Comparison of ENCODE assay signal across 18 mouse cellular contexts in the genomic region with DNA sequence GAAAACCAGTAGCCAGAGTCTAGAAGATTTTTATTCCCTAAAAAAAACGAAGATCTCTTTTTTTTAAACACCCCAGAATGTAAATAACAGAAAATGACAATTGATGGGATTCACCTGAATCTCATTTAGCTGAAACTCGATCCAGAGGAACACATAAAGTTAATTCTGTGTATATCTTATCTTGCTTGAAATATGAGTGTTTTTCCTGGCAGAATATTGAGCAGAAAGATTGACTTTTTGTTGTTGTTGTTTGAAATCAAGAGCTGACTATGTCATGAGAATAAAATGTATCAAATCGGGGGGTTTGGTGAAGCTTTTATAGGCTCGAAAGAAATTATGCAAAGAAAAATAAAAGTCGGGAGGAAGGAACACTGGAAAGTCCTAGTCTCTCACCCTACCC.
"Had no signal": no experiment of that assay in that cellular context is flagged by ENCODE, and none has a peak within 500 bp of the region (broad histone marks: within the 10 kb centered on the region; RNA-seq: fewer than 3 reads in every experiment).

No protein-coding gene starts in this region.

- DNase-seq: lung, adult 18-20 months; lung, embryonic 14.5 days; lung, postnatal 10 days; lung, postnatal 4 days; midbrain, embryonic 14.5 days; retina, postnatal 1 day; right cerebral cortex, adult 18-20 months; right cerebral cortex, postnatal 25 days; right cerebral cortex, postnatal 4 days; spleen, adult 18-20 months; thymus, adult 18-20 months; thymus, postnatal 14 days; thymus, postnatal 36 days had no signal

- H3K9me3 ChIP-seq: midbrain, embryonic 10.5 days; neural tube, embryonic 13.5 days; neural tube, embryonic 15.5 days had no signal

- H3K4me2 ChIP-seq: lung, embryonic 14.5 days; neural tube, embryonic 13.5 days; neural tube, embryonic 15.5 days had no signal

- H3K27ac ChIP-seq: midbrain, embryonic 10.5 days; neural tube, embryonic 13.5 days; neural tube, embryonic 15.5 days had no signal

- H3K9ac ChIP-seq: lung, embryonic 14.5 days; neural tube, embryonic 13.5 days; neural tube, embryonic 15.5 days had no signal

- H3K4me1 ChIP-seq: midbrain, embryonic 10.5 days had no signal

- ATAC-seq: midbrain, embryonic 16.5 days had no signal

- H3K36me3 ChIP-seq: midbrain, embryonic 10.5 days; neural tube, embryonic 13.5 days had no signal

- H3K27me3 ChIP-seq: neural tube, embryonic 13.5 days; neural tube, embryonic 15.5 days had no signal

- H3K4me3 ChIP-seq: midbrain, embryonic 10.5 days; myocyte; neural tube, embryonic 13.5 days; neural tube, embryonic 15.5 days had no signal
